ENCODE assay signal across 8 mouse cellular contexts in the genomic region with DNA sequence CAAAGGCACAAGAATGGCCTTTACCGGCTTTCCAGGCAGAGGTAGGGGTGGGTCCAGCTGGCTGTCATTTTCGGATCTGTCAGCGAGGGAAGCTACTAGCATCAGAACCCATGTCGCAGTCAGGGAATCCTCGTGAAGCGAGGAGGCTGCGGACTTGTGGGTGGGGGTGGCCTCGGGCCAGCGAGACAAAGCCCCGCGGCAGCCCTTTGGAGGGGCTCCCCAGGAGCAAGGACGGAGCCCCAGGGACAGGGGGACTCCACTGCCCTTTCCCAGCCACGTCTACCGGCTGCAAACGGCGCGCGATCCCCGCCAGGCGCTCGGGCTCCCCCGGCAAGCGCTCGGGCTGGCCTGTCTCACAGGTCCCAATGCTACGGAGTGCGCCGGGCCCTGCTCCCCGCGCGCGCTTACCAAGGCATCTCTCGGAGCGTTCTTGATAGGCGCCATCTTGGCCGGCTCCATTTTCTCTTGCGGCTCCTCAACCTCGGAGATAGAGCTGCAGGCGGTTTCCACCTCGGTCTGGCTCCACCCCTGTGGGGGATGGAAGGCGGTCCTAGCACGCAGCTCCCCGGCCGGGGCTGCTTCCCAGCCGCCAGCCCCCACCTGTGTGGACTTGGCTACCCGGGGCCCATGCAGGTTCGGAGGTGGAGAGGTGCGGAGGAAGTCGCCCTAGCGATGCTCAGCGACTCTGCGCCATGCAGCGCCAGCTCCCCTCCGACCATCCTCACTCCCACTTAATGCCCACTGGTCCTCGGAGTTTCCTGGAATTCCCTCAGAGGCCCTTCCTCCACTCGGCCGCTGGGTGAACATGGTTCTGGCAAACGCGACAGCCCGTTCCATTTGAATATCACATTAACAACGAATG. TPM values are rescaled to one million over a fixed set of nuclear protein-coding genes. Genes with fewer than 3 reads are reported as not detected.
DNase-seq lines count a peak whose midpoint lies in the region; ATAC-seq and TF ChIP-seq lines count a peak whose summit lies in the region.

No protein-coding gene starts in this region.

- intact Hi-C loops in left cerebral cortex, postnatal 36 days (cut with DNase I) = loop anchor here (10.0 kb wide), 1 partner anchor 165 kb away; no protein-coding TSS in a partner anchor

- peak overlapping the region; percentile 62 for H3K9ac ChIP-seq in intestine, postnatal 0 days (ENCODE audit: low read depth, low read length)

- ATAC-seq in intestine, postnatal 0 days = peak; percentile 79

- TF ChIP-seq CTCF in intestine, postnatal 0 days (IDR thresholded peaks at IDR 0.05; ENCODE audit: low read depth) = peak; percentile 23

- peak overlapping the region; percentile 54 for H3K27ac ChIP-seq in intestine, postnatal 0 days (ENCODE audit: low read depth, low read length)
- peak overlapping the region; percentile 90 for H3K27ac ChIP-seq in midbrain, embryonic 10.5 days (replicated peaks)

- H3K4me3 ChIP-seq in intestine, postnatal 0 days (ENCODE audit: low read depth, low read length) = peak overlapping the region; percentile 63
- H3K4me3 ChIP-seq in midbrain, embryonic 10.5 days = peak overlapping the region; percentile 67

- H3K27me3 ChIP-seq in intestine, postnatal 0 days (replicated peaks; ENCODE audit: control insufficient read depth, insufficient read depth, low read length) = no peaks in the 10 kb centered on the region
- H3K27me3 ChIP-seq in midbrain, embryonic 10.5 days (ENCODE audit: low read depth, poor library complexity, severe bottlenecking) = peaks cover 16% of the 10 kb centered on the region

- 28% methylated on average over 59 of the region's 60 CpGs for WGBS in intestine, postnatal 0 days
- 27% methylated on average over 60 of the region's 60 CpGs for WGBS in midbrain, embryonic 10.5 days

- peak overlapping the region; percentile 66 for H3K4me2 ChIP-seq in intestine, postnatal 0 days (replicated peaks; ENCODE audit: low read depth)

- H3K4me1 ChIP-seq in intestine, postnatal 0 days (replicated peaks; ENCODE audit: control insufficient read depth, insufficient read depth, low read length) = no peaks in the 10 kb centered on the region
- no peaks in the 10 kb centered on the region for H3K4me1 ChIP-seq in midbrain, embryonic 10.5 days

- peak; percentile 41 for DNase-seq in adrenal gland, adult 8-10 months
- DNase-seq in embryo, embryonic 11.5 days (ENCODE audit: low read depth, low spot score) = peak; percentile 53
- peak; percentile 33 to 69 for DNase-seq in gastrocnemius, postnatal 4 days (ENCODE audit: low spot score in 2 of 2)
- peak; percentile 71 to 73 for DNase-seq in left cerebral cortex, postnatal 36 days (ENCODE audit: low spot score in 2 of 2)
- DNase-seq in midbrain, embryonic 10.5 days (ENCODE audit: low spot score) = peak; percentile 75
- peak; percentile 67 for DNase-seq in right cerebral cortex, postnatal 4 days
- DNase-seq in yolk sac, embryonic 10.5 days (ENCODE audit: low spot score) = peak; percentile 69

- H3K9me3 ChIP-seq in intestine, postnatal 0 days (ENCODE audit: control insufficient read depth) = no peaks in the 10 kb centered on the region
- peaks cover 22% of the 10 kb centered on the region for H3K9me3 ChIP-seq in midbrain, embryonic 10.5 days (replicated peaks)

- H3K36me3 ChIP-seq in intestine, postnatal 0 days (ENCODE audit: control insufficient read depth, insufficient read depth) = no peaks in the 10 kb centered on the region
- H3K36me3 ChIP-seq in midbrain, embryonic 10.5 days = no peaks in the 10 kb centered on the region

RNA-seq across cellular contexts. Expression of a gene that starts 1.6 kb away (rescaled TPM):
- 10 to 100 TPM; 19.6 to 28.2 (median 20.1) TPM for total RNA-seq in adrenal gland, adult 8-10 months (2022)
- 1 to 10 TPM; 7.7 to 7.8 TPM for total RNA-seq in gastrocnemius, postnatal 4 days (2021)
- 6.9 and 7.6 TPM in 2 replicates for polyA plus RNA-seq in intestine, postnatal 0 days (2015; fragmentation: Nextera tagmentation; extraction: Ambion mirVana)
- total RNA-seq in left cerebral cortex, postnatal 36 days (2021) = 10 to 100 TPM; 21.9 to 22.3 TPM
- polyA plus RNA-seq in midbrain, embryonic 10.5 days (2016; fragmentation: Nextera tagmentation; extraction: Ambion mirVana) = 11.3 and 13.3 TPM in 2 replicates

RNA-seq across cellular contexts. Expression of a gene that starts 32.5 kb away (rescaled TPM):
- 100 to 1,000 TPM; 247 to 334 (median 294) TPM for total RNA-seq in adrenal gland, adult 8-10 months (2022)
- total RNA-seq in gastrocnemius, postnatal 4 days (2021) = 100 to 1,000 TPM; 561 to 647 TPM
- polyA plus RNA-seq in intestine, postnatal 0 days (2015; fragmentation: Nextera tagmentation; extraction: Ambion mirVana) = 185 and 193 TPM in 2 replicates
- 100 to 1,000 TPM; 430 to 470 TPM for total RNA-seq in left cerebral cortex, postnatal 36 days (2021)
- 480 and 609 TPM in 2 replicates for polyA plus RNA-seq in midbrain, embryonic 10.5 days (2016; fragmentation: Nextera tagmentation; extraction: Ambion mirVana)

RNA-seq across cellular contexts. Expression of a gene that starts 35.8 kb away (rescaled TPM):
- not detected for total RNA-seq in adrenal gland, adult 8-10 months (2022)
- total RNA-seq in gastrocnemius, postnatal 4 days (2021) = 1 to 10 TPM in 1 of 2 experiments, not detected in 1; 4.9 TPM
- not detected in 2 replicates for polyA plus RNA-seq in intestine, postnatal 0 days (2015; fragmentation: Nextera tagmentation; extraction: Ambion mirVana)
- total RNA-seq in left cerebral cortex, postnatal 36 days (2021) = not detected
- polyA plus RNA-seq in midbrain, embryonic 10.5 days (2016; fragmentation: Nextera tagmentation; extraction: Ambion mirVana) = not detected in 2 replicates

Comparison
In these comparisons a context has a peak if more than half of its experiments do, and no peak if none do; other contexts are left out.
1. Peak in every context shown above with its lines: DNase-seq, ATAC-seq, H3K4me3 ChIP-seq and H3K27ac ChIP-seq.